ENCODE assay signal across 8 mouse cellular contexts in the genomic region with DNA sequence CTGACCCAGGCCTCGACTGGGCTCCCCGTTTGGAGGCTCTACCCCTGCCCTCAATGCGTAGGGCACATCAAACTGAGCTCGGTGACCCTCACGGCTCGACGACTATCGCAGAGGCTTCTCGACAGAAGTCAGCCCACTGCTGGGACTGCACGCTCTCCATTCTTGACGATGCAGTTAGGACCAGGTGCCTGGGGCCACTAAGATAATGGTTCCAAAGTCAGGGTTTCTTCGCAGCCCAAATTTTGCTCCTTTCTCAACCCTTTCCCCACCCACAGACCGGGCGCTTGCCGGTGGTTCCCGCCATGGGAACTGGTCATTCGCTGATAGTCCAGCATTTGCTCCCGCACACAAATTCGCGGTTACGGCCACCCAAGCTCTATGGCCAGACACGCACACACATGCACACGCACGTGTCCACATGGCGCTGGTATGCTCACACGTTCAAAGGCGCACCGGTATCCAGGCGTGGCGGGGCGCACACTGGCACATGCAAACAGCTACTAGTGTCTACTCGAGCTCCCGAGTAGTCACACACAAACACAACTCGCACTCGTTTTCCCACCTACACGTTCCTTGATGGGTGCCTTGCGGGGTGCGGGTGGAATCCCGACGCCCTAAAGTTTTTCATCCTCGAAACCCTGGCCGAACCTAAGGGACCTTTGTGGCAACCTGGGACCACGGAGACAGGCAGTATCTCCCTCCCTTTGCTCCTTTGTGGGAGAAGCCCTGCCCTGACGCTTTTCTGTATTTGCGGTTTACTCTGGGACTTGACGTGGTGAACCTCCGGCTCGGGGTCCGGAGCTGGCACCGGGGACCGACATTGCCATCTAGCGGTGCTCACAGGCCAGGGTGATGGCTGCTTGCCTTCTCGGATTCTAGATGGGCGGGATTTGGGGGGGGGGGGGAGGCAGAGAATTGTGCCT. TPM values are rescaled to one million over a fixed set of nuclear protein-coding genes. Genes with fewer than 3 reads are reported as not detected.
DNase-seq lines count a peak whose midpoint lies in the region; ATAC-seq and TF ChIP-seq lines count a peak whose summit lies in the region.

No protein-coding gene starts in this region.

- 0 out of 2 replicates have a peak, but pooled peaks have one; percentile 19 for ATAC-seq in forebrain, embryonic 16.5 days
- ATAC-seq in midbrain, embryonic 16.5 days, result peak; percentile 19; the same call in 1 of the 2 replicates

- TF ChIP-seq POLR2A in testis, adult 2 months (IDR thresholded peaks at IDR 0.05; ENCODE audit: control insufficient read depth, low read depth, low read length), result no peak

- H3K9ac ChIP-seq in forebrain, embryonic 16.5 days (replicated peaks; ENCODE audit: low read depth, low read length), result no peak overlapping the region
- H3K9ac ChIP-seq in midbrain, embryonic 16.5 days (ENCODE audit: low read depth, low read length), result no peak overlapping the region

- H3K27me3 ChIP-seq in testis, adult 2 months (ENCODE audit: control insufficient read depth, insufficient read depth, low read length), result peaks cover 2% of the 10 kb centered on the region; the same call in 1 of the 2 replicates
- peaks cover 34% of the 10 kb centered on the region for H3K27me3 ChIP-seq in forebrain, embryonic 16.5 days (replicated peaks; ENCODE audit: control insufficient read depth, insufficient read depth, low read length)
- peaks cover 27% of the 10 kb centered on the region for H3K27me3 ChIP-seq in midbrain, embryonic 16.5 days (ENCODE audit: control insufficient read depth, insufficient read depth, low read depth, low read length)

- H3K4me2 ChIP-seq in forebrain, embryonic 16.5 days (ENCODE audit: low read length), result peak overlapping the region; percentile 93
- peak overlapping the region; percentile 52 for H3K4me2 ChIP-seq in midbrain, embryonic 16.5 days (ENCODE audit: low read length)

- H3K9me3 ChIP-seq in forebrain, embryonic 16.5 days (ENCODE audit: control insufficient read depth, low read length), result no peaks in the 10 kb centered on the region
- H3K9me3 ChIP-seq in midbrain, embryonic 16.5 days (replicated peaks; ENCODE audit: control insufficient read depth, low read length, poor library complexity, severe bottlenecking), result no peaks in the 10 kb centered on the region

- WGBS in forebrain, embryonic 16.5 days, result 4% methylated on average over 54 of the region's 54 CpGs
- 3% methylated on average over 54 of the region's 54 CpGs for WGBS in midbrain, embryonic 16.5 days

- H3K4me3 ChIP-seq in testis, adult 2 months (ENCODE audit: control insufficient read depth, low read depth, low read length), result peak overlapping the region; percentile 81
- H3K4me3 ChIP-seq in brown adipose tissue, adult 24 weeks (ENCODE audit: insufficient read depth, low read depth, low read length), result peak overlapping the region; percentile 43
- peak overlapping the region; percentile 78 for H3K4me3 ChIP-seq in forebrain, embryonic 16.5 days (replicated peaks; ENCODE audit: low read length)
- H3K4me3 ChIP-seq in midbrain, embryonic 16.5 days (ENCODE audit: low read depth, low read length), result peak overlapping the region; percentile 23

- H3K27ac ChIP-seq in testis, adult 2 months (ENCODE audit: control insufficient read depth, insufficient read depth, low read depth, low read length), result no peak overlapping the region
- H3K27ac ChIP-seq in brown adipose tissue, adult 24 weeks (replicated peaks; ENCODE audit: low read depth, low read length), result no peak overlapping the region
- no peak overlapping the region for H3K27ac ChIP-seq in forebrain, embryonic 16.5 days (ENCODE audit: low read length)
- H3K27ac ChIP-seq in midbrain, embryonic 16.5 days (ENCODE audit: low read length), result no peak overlapping the region

- peaks cover 22% of the 10 kb centered on the region for H3K4me1 ChIP-seq in testis, adult 2 months (ENCODE audit: control insufficient read depth, insufficient read depth, low read length)
- peaks cover 4% of the 10 kb centered on the region; the same call in 1 of the 2 replicates for H3K4me1 ChIP-seq in brown adipose tissue, adult 24 weeks (ENCODE audit: control insufficient read depth, insufficient read depth, insufficient read length, low read length)
- H3K4me1 ChIP-seq in forebrain, embryonic 16.5 days (replicated peaks; ENCODE audit: control insufficient read depth, insufficient read depth, low read length), result peaks cover 25% of the 10 kb centered on the region
- peaks cover 9% of the 10 kb centered on the region for H3K4me1 ChIP-seq in midbrain, embryonic 16.5 days (ENCODE audit: control insufficient read depth, insufficient read depth, low read length)

- no peaks in the 10 kb centered on the region for H3K36me3 ChIP-seq in testis, adult 2 months (ENCODE audit: control insufficient read depth, insufficient read depth, low read length)
- peaks cover under 1% of the 10 kb centered on the region; the same call in 1 of the 2 replicates for H3K36me3 ChIP-seq in forebrain, embryonic 16.5 days (ENCODE audit: control insufficient read depth, insufficient read depth)
- no peaks in the 10 kb centered on the region for H3K36me3 ChIP-seq in midbrain, embryonic 16.5 days (ENCODE audit: control insufficient read depth, insufficient read depth, low read length)

- TF ChIP-seq CTCF in testis, adult 2 months (IDR thresholded peaks at IDR 0.05; ENCODE audit: control insufficient read depth, insufficient read depth, insufficient replicate concordance, low read depth, low read length), result peak; percentile 54; the same call in 1 of the 2 replicates

- no peak for DNase-seq in testis, postnatal 14 days (ENCODE audit: low spot score)
- DNase-seq in induced T-regulatory cell, adult 2 months (ENCODE audit: low read depth), result peak; percentile 89
- DNase-seq in liver, result peak; percentile 71
- peak; percentile 73 for DNase-seq in thymus, postnatal 25 days

RNA-seq across cellular contexts. Expression of a gene that starts 3.4 kb away (rescaled TPM):
- 20.3 and 23.6 TPM in 2 replicates for polyA plus RNA-seq in testis, adult 2 months (2012; rRNA removed)
- not detected in 2 replicates for polyA plus RNA-seq in brown adipose tissue, adult 24 weeks (2012; ENCODE audit: insufficient read depth, insufficient read length, missing spikeins)
- 2.4 and 2.6 TPM in 2 replicates for polyA plus RNA-seq in forebrain, embryonic 16.5 days (2015; fragmentation: Nextera tagmentation; extraction: Ambion mirVana)
- 0.33 and 0.34 TPM in 2 replicates for polyA plus RNA-seq in midbrain, embryonic 16.5 days (2015; fragmentation: Nextera tagmentation; extraction: Ambion mirVana)

RNA-seq across cellular contexts. Expression of a gene that starts 8.4 kb away (rescaled TPM):
- polyA plus RNA-seq in testis, adult 2 months (2012; rRNA removed), result 9.6 TPM in 2 replicates
- polyA plus RNA-seq in brown adipose tissue, adult 24 weeks (2012; ENCODE audit: insufficient read depth, insufficient read length, missing spikeins), result 1.8 TPM in 1 of 2 replicates, not detected in the other
- 256 and 290 TPM in 2 replicates for polyA plus RNA-seq in forebrain, embryonic 16.5 days (2015; fragmentation: Nextera tagmentation; extraction: Ambion mirVana)
- 98.8 and 113 TPM in 2 replicates for polyA plus RNA-seq in midbrain, embryonic 16.5 days (2015; fragmentation: Nextera tagmentation; extraction: Ambion mirVana)

RNA-seq across cellular contexts. Expression of a gene that starts 21.8 kb away (rescaled TPM):
- not detected in 2 replicates for polyA plus RNA-seq in testis, adult 2 months (2012; rRNA removed)
- polyA plus RNA-seq in brown adipose tissue, adult 24 weeks (2012; ENCODE audit: insufficient read depth, insufficient read length, missing spikeins), result not detected in 2 replicates
- 0.37 and 0.46 TPM in 2 replicates for polyA plus RNA-seq in forebrain, embryonic 16.5 days (2015; fragmentation: Nextera tagmentation; extraction: Ambion mirVana)
- polyA plus RNA-seq in midbrain, embryonic 16.5 days (2015; fragmentation: Nextera tagmentation; extraction: Ambion mirVana), result 0.11 TPM in 1 of 2 replicates, not detected in the other

RNA-seq across cellular contexts. Expression of a gene that starts 52.0 kb away (rescaled TPM):
- 14.2 and 14.3 TPM in 2 replicates for polyA plus RNA-seq in testis, adult 2 months (2012; rRNA removed)
- 8.1 and 11.2 TPM in 2 replicates for polyA plus RNA-seq in brown adipose tissue, adult 24 weeks (2012; ENCODE audit: insufficient read depth, insufficient read length, missing spikeins)
- polyA plus RNA-seq in forebrain, embryonic 16.5 days (2015; fragmentation: Nextera tagmentation; extraction: Ambion mirVana), result 28.7 and 33.6 TPM in 2 replicates
- polyA plus RNA-seq in midbrain, embryonic 16.5 days (2015; fragmentation: Nextera tagmentation; extraction: Ambion mirVana), result 28.3 and 33.3 TPM in 2 replicates

Comparison
In these comparisons a context has a peak if more than half of its experiments do, and no peak if none do; other contexts are left out.
1. H3K4me3 ChIP-seq: peak in every context shown above with its lines; median percentile 81 in testis, adult 2 months; 78 in forebrain, embryonic 16.5 days; 43 in brown adipose tissue, adult 24 weeks; 23 in midbrain, embryonic 16.5 days.